Mouse (Mus musculus) lung, postnatal 0 days (tissue): ENCODE results near the gene Cyp1b1.

Source experiments
- CTCF ChIP-seq: IDR thresholded peaks from 2 replicates; pipeline ENCODE4 v1.5.1; 2016; ENCODE audit warnings: antibody characterized with exemption, mild to moderate bottlenecking
- EP300 ChIP-seq: IDR thresholded peaks from 2 replicates; pipeline ENCODE4 v1.6.1; 2016; ENCODE audit warnings: antibody characterized with exemption, mild to moderate bottlenecking, control low read depth

- TF ChIP-seq EP300 (no peak), CTCF (no peak)
Observed at GRCm38 (mm10) chr17:79657785-79658184, 57.1 kb downstream of the Cyp1b1 start.
